ENCODE assay signal across 7 mouse cellular contexts in the genomic region with DNA sequence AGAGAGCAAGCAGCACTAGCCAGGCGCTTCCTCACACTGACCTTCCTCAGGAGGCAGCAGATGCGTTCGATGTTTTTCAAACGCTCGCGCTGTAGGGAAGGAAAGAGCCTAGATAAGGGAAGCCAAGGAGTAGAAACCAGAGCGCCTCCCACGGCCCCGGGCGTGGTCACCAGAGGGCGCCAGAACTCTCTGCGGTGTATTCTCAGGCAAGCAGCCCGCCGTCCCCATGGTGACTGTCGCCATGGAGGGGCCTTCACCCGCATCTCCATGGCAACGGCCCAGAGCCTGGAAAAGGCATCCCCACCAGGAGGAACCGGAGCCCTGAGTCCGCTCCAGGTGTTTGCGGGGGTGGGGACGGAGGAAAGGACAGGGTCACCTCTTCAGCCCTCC. TPM values are rescaled to one million over a fixed set of nuclear protein-coding genes. Genes with fewer than 3 reads are reported as not detected.
A peak's percentile ranks its signal among the peaks of the same experiment; 100 is the strongest.
DNase-seq lines count a peak whose midpoint lies in the region; ATAC-seq lines count a peak whose summit lies in the region.

No protein-coding gene starts in this region.

- no peak overlapping the region for H3K27ac ChIP-seq in intestine, embryonic 16.5 days (ENCODE audit: low read length)
- H3K27ac ChIP-seq in midbrain, embryonic 11.5 days (ENCODE audit: low read depth, low read length): no peak overlapping the region

- peaks cover 2% of the 10 kb centered on the region for H3K36me3 ChIP-seq in intestine, embryonic 16.5 days (ENCODE audit: control insufficient read depth, insufficient read depth, low read length)
- H3K36me3 ChIP-seq in midbrain, embryonic 11.5 days (ENCODE audit: control insufficient read depth, insufficient read depth, low read length): peaks cover 5% of the 10 kb centered on the region; the same call in 1 of the 2 replicates

- no peak overlapping the region for H3K4me3 ChIP-seq in intestine, embryonic 16.5 days (ENCODE audit: low read length)
- H3K4me3 ChIP-seq in midbrain, embryonic 11.5 days (ENCODE audit: low read depth, low read length): peak overlapping the region; percentile 1; the same call in 1 of the 2 replicates

- WGBS in intestine, embryonic 16.5 days: under 1% methylated on average over 21 of the region's 21 CpGs
- under 1% methylated on average over 21 of the region's 21 CpGs for WGBS in midbrain, embryonic 11.5 days

- no peaks in the 10 kb centered on the region for H3K9me3 ChIP-seq in intestine, embryonic 16.5 days (ENCODE audit: control insufficient read depth, low read length)
- no peaks in the 10 kb centered on the region for H3K9me3 ChIP-seq in midbrain, embryonic 11.5 days (ENCODE audit: control insufficient read depth, low read length)

- peaks cover 30% of the 10 kb centered on the region for H3K4me1 ChIP-seq in intestine, embryonic 16.5 days (ENCODE audit: control insufficient read depth, insufficient read depth, low read length)
- peaks cover 51% of the 10 kb centered on the region for H3K4me1 ChIP-seq in midbrain, embryonic 11.5 days (ENCODE audit: control insufficient read depth, insufficient read depth, low read length)

- H3K4me2 ChIP-seq in intestine, embryonic 16.5 days (ENCODE audit: low read depth, low read length): no peak overlapping the region
- peak overlapping the region; percentile 99 for H3K4me2 ChIP-seq in midbrain, embryonic 11.5 days

- peak; percentile 70 for ATAC-seq in intestine, embryonic 16.5 days
- ATAC-seq in midbrain, embryonic 11.5 days (ENCODE audit: low FRiP score): peak; percentile 74

- H3K27me3 ChIP-seq in intestine, embryonic 16.5 days (replicated peaks; ENCODE audit: control insufficient read depth, insufficient read depth, low read length): no peaks in the 10 kb centered on the region
- no peaks in the 10 kb centered on the region for H3K27me3 ChIP-seq in midbrain, embryonic 11.5 days (ENCODE audit: control insufficient read depth, insufficient read depth, low read length)

- H3K9ac ChIP-seq in intestine, embryonic 16.5 days (ENCODE audit: low read depth, low read length): no peak overlapping the region
- H3K9ac ChIP-seq in midbrain, embryonic 11.5 days (ENCODE audit: low read length): no peak overlapping the region

- intact Hi-C loops in gastrocnemius, postnatal 36 days (cut with DNase I): no loop called here
- intact Hi-C loops in left cerebral cortex, postnatal 36 days (cut with DNase I): no loop called here

- peak; percentile 91 to 97 for DNase-seq in adrenal gland, adult (ENCODE audit: inconsistent age in 2 of 2, low spot score in 1 of 2)
- DNase-seq in embryo, embryonic 11 days: peak; percentile 97
- DNase-seq in gastrocnemius, postnatal 36 days: peak; percentile 84 to 87
- peak; percentile 95 to 96 for DNase-seq in left cerebral cortex, postnatal 36 days (ENCODE audit: low spot score in 2 of 2)
- peak; percentile 100 for DNase-seq in midbrain, embryonic 11.5 days (ENCODE audit: low spot score, missing footprints)
- peak; percentile 72 for DNase-seq in skeletal muscle tissue, adult 2 months (ENCODE audit: low read depth, low spot score)

RNA-seq across cellular contexts. Expression of gene Cnih2, which starts 4.1 kb away (rescaled TPM):
- total RNA-seq in gastrocnemius, postnatal 36 days (2021): under 1 TPM in 1 of 2 experiments, not detected in 1; 0.25 TPM
- polyA plus RNA-seq in intestine, embryonic 16.5 days (2015; fragmentation: Nextera tagmentation; extraction: Ambion mirVana): 8.1 and 8.3 TPM in 2 replicates
- 100 to 1,000 TPM; 260 to 267 TPM for total RNA-seq in left cerebral cortex, postnatal 36 days (2021)
- polyA plus RNA-seq in midbrain, embryonic 11.5 days (2014; fragmentation: Nextera tagmentation; extraction: Ambion mirVana): 106 and 115 TPM in 2 replicates

RNA-seq across cellular contexts. Expression of gene Yif1a, which starts 5.9 kb away (rescaled TPM):
- total RNA-seq in gastrocnemius, postnatal 36 days (2021): 10 to 100 TPM; 38.2 to 44.7 TPM
- polyA plus RNA-seq in intestine, embryonic 16.5 days (2015; fragmentation: Nextera tagmentation; extraction: Ambion mirVana): 155 and 176 TPM in 2 replicates
- total RNA-seq in left cerebral cortex, postnatal 36 days (2021): 10 to 100 TPM; 24.8 to 26.1 TPM
- 70.4 and 80.6 TPM in 2 replicates for polyA plus RNA-seq in midbrain, embryonic 11.5 days (2014; fragmentation: Nextera tagmentation; extraction: Ambion mirVana)

RNA-seq across cellular contexts. Expression of gene Tmem151a, which starts 8.9 kb away (rescaled TPM):
- total RNA-seq in gastrocnemius, postnatal 36 days (2021): under 1 TPM in 1 of 2 experiments, not detected in 1; 0.22 TPM
- 4.7 and 5.1 TPM in 2 replicates for polyA plus RNA-seq in intestine, embryonic 16.5 days (2015; fragmentation: Nextera tagmentation; extraction: Ambion mirVana)
- total RNA-seq in left cerebral cortex, postnatal 36 days (2021): 100 to 1,000 TPM; 152 to 188 TPM
- polyA plus RNA-seq in midbrain, embryonic 11.5 days (2014; fragmentation: Nextera tagmentation; extraction: Ambion mirVana): 1.3 TPM in 2 replicates

RNA-seq across cellular contexts. Expression of gene Rab1b, which starts 12.6 kb away (rescaled TPM):
- total RNA-seq in gastrocnemius, postnatal 36 days (2021): 100 to 1,000 TPM; 103 to 110 TPM
- polyA plus RNA-seq in intestine, embryonic 16.5 days (2015; fragmentation: Nextera tagmentation; extraction: Ambion mirVana): 241 and 244 TPM in 2 replicates
- 100 to 1,000 TPM; 141 to 170 TPM for total RNA-seq in left cerebral cortex, postnatal 36 days (2021)
- polyA plus RNA-seq in midbrain, embryonic 11.5 days (2014; fragmentation: Nextera tagmentation; extraction: Ambion mirVana): 214 and 231 TPM in 2 replicates

RNA-seq across cellular contexts. Expression of gene Klc2, which starts 24.1 kb away (rescaled TPM):
- 10 to 100 TPM; 53.0 to 56.6 TPM for total RNA-seq in gastrocnemius, postnatal 36 days (2021)
- polyA plus RNA-seq in intestine, embryonic 16.5 days (2015; fragmentation: Nextera tagmentation; extraction: Ambion mirVana): 12.7 and 13.6 TPM in 2 replicates
- 100 to 1,000 TPM; 255 to 284 TPM for total RNA-seq in left cerebral cortex, postnatal 36 days (2021)
- 24.4 and 25.0 TPM in 2 replicates for polyA plus RNA-seq in midbrain, embryonic 11.5 days (2014; fragmentation: Nextera tagmentation; extraction: Ambion mirVana)

Comparison
In these comparisons a context has a peak if more than half of its experiments do, and no peak if none do; other contexts are left out.
1. RNA of gene Cnih2, which starts 4.1 kb away (total RNA-seq): 260 to 267 TPM in left cerebral cortex, postnatal 36 days; 0.25 TPM in gastrocnemius, postnatal 36 days; every median in the first group is over 100 times any median in the second.
2. RNA of gene Tmem151a, which starts 8.9 kb away (total RNA-seq): 152 to 188 TPM in left cerebral cortex, postnatal 36 days; 0.22 TPM in gastrocnemius, postnatal 36 days; every median in the first group is over 100 times any median in the second.
3. Peak in every context shown above with its lines, with median percentiles within 50 percentile points of each other: DNase-seq.